Mouse (Mus musculus) CD4-positive, CD25-positive, alpha-beta regulatory T cell, adult 2 months (primary cell): ENCODE results near the gene Calb2.

Experiments used
- DNase-seq: peaks from one replicate; pipeline ENCODE4 v3.0.0-alpha.2; 2012; ENCODE audit warnings: low read depth, low spot score

Gene Calb2

DNA sequence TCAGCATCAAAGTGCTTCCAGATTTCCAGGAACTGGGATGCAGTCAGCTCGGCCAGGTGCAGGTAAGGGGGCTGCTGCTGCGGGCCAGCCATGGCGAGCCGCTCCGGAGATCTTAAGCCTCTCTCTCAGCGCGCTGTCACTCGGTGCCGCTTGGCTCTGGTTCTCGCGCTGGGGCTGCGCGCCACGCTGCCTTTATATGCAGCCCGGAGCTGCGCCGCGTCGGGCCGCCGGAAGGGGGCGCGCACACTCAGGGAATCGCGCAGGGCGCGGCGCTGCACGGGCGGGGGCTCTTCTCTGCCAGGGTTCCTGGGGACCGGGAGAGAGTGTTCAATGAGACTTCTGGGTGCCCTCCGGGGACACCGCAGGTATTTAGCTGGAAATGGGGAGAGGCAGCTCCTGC, at the start of gene Calb2:
Gene Calb2, minus strand, starts transcription at position 165 of the 400 bp plus-strand sequence.
- DNase-seq = peak; percentile 12

DNA sequence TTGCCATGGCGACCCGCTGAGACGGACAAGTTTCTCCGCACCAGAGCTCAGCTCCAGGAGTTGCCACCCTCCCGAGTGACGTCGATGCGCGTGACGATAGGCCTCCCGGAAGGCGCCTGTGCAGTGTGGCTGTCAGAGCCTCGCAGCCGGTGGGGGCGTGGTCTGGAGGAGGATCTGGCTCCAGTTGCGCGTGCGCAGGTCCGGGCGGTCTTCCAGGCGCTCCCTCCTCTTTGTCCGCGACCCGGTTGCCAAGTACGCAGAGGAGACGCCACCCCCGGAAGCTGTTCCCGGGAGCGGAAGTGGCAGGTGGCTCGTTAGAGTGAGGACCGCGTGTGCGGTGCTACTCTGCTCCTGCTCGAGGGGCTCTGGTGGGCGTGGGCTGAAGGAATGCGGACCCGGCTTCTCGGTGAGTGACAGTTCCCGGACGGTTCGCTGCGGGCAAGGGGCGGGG, 49.7 kb upstream of the Calb2 start:
- peak; percentile 100 for DNase-seq

DNA sequence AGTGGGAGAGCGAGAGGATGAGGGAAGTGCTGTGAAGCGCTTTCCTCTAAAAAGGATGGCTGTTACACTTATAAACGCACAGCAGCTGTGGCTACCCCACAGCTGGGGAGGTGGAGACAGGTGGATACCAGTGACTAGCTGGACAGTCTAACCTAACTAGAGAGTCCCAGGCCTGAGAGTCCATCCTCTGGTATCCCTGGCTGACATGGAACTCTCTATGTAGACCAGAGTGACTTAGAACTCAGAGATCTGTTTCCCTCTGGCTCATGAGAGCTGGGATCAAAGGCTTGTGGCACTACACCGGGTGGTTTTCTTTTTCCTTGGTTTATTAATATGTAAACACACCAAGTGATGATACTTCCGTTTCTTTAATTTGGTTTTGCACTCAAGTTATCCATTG, 49.2 kb upstream of the Calb2 start:
- no peak for DNase-seq

DNA sequence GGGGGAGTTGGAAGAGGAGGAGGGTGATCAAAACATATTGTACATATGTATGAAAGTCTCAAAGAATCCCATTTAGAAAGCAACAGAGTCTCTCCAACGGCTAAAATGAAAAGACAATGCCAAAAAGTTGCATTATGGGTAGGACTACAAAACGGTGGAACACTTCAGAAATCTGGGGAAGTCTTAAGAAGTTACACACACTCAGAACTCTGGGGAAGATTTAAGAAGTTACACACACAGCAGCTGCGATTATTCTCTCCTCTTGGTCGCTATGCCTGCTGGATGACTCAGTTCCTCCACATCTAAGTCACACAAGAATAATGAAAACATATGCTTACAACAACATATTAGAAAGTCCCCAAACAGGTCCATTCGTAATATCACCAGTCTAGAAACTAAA, 48.2 kb upstream of the Calb2 start:
- DNase-seq = peak; percentile 11

DNA sequence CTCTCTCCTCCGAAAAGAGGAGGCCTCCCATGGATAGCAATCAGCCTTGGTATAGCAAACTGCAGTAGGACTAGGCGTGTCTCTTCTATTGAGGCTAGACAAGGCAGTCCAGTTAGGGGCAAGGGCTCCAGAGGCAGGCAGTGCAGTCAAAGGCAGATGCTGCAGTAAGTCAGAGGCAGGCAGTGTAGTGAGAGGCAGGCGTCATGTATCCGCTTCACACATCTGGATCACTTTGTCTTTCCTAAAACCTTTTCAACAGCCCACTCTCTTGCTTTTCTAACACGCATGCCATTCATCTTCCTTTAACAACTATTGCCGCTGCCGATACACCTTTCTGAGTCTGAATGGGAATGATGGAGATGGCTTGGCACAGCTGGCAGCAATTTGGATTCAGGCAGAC, 47.4 kb upstream of the Calb2 start, which contains the start of gene Cmtr2:
Gene Cmtr2, plus strand, starts transcription at position 301 of the 400 bp plus-strand sequence.
- DNase-seq = no peak

DNA sequence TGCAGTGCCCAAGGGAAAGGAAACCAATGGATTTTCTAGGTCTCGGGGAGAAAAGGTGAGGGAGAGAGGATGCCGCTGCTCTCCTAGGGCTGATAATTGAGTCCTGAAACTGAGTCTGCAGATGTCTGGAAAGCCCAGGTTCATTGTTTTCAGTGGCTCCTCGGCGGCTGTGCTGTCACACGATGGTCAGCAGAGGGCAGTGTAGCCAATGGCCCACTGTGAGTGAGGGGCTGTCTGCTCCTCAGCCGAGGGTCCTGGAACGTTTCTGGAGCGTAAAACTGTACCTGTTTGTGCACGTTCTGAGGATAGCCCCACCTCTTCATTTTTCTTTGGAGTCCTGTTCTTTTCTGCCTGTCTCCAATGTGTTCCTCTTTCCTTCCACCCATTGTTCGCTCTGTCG, 33.8 kb upstream of the Calb2 start:
- no peak for DNase-seq

DNA sequence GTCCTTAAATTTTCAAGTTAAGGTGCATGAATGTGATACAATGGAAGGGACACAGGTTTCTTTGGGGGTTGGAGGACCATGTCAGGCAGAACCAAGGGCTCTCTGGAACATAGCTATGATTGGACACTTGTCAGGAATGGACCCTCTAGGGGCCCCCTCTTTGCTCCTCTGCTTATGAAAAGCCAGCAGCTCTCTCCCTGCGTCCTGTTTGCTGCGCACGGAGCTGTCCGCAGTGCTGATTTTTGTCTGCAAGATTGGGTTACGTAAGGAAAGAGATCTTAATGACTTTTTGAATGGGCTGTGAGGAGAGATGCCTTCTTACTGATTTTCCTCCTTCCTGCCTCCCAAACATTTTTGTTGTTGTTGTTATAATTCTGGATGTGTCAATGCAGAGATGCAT, 28.7 kb upstream of the Calb2 start:
- DNase-seq = no peak

DNA sequence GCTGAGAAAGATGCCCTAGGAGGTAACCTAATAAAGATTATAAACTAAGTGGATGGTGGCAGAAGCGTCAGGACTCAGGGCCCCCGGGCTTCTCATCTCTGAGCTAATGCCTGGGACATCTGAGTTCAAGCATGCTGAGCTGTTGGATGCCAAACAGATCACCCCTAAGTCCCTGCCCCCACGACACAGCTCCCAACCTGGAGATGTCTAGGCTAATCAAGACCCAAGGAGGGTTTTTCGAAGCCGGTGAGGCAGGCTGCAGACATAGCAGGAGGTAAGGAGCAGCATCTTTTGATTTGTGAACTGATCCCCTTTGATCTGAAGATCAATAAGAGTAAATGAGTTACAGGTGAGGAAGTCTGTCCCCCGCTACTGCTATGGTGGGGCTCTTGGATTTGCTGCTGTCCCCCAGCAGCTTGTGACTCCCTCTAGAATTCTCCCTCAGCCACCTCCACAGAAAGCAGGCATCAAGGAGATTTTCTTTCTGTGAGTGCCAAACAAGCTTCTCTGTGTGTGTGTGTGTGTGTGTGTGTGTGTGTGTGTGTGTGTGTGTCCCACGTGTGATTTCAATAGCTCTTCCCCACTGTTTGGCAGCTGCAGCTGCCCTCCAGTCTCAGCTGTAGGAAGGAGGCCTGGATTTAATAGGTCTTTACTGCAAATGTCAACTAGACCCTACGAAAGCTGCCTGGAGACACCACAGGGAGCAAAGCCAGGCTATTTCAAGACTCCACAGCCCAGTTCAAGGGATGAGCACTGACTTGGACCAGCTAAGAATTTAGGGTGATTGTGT, 21.1 kb upstream of the Calb2 start:
- DNase-seq = no peak

DNA sequence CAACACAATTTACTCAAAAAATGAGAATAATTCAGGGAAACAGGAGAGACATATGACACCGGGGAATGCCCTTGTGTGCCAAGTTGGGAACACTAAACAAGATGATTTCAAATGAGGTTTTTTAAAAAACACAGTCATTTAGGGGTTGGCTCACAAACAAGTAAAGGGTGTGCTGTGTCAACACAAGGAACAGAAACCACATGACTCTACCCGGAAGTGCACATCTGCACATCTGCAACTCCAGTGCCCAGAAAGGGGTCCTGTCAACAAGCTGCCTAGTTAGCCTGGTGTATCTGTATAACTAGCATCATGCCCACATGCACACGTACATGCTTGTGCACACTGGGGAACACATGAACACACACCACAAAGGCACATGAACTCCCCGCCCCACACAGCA, 17.5 kb upstream of the Calb2 start:
- DNase-seq = no peak

DNA sequence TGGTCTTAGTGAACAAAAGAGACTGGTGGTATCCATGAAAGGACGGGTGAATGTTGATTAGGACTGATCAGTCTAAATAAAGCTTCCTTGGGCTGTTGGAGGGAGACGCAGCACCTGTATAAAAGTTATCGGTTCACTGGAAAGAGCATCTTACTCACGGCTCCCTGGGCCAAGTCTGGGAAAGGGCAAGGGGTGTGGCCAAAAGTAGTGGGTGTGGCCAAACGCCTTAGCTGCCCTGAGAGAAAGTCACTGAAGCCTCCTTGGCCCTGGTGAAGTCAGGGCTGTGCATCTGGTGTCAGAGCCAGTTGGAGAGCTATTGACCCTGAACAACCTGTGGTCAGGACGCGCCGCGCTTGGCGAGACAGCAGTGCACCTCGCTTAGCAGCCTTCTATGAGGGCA, 15.7 kb upstream of the Calb2 start:
- no peak for DNase-seq

DNA sequence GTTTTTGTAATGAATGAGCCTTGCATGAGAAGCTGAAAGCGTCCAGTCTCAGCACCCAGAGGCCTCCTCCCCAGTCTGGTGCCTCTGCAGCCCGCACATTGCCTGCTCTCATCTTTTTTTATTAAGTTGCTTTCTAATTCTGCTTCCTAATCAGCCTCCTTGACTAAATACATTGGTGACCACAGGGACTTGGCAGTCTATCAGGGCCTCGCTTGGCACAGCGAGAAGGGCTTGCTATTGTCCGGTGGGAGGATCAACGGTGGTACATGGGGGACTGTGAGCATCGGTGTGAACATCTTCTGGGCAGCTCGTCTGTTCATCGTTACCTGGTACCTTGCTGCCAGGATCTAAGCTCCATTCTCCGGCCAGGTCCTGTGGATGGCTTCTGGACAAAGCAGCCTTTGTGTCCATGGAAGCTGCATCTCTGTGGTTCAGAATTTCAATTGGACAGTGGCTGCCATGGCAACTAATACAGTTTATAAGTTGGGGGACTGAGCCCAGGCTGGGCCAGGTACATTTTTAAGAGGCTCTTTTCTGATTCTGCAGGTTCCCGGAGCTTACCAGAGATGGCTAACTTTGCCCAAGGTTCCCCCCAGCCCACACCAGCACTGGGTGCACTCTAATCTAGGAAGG, 14.8 kb upstream of the Calb2 start:
- DNase-seq = no peak

DNA sequence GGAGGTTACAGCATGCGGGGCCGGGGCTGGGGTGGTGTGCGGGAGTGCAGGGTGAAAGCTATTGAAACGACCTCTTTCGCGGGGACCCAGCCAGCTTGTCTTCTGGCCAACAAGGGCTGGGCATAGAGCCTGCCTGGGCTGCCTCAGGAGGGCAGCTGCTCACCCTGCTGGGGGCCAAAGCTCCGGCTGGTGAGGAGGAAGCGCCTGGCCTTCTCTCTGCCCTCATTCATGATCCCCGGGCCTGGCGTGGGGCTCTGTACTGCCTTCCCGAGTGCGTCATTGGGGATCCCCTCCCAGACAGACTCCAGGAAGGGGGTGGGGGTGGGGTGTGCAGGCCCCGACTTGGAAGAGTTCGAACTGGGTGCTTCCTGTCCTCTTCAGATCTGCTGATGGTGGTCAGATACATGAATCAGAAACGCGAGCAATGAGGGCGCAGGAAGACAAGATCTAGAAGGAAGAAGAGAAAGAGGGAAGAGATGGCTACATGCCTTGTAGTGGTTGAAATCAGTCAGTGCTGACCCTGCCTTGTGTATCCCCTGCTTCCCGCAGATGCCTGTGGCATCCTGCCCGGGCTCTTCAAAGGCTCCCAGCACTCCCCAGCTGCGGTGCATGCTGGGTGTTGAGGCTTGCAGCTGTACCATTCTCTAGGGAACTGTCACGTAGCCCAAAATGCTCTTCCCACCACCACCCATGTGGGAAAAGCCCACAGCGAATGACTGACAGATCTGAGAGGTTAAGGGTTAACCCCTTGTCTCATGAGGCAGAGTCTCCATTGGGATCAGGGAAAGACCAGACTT, 9.5 kb upstream of the Calb2 start:
- no peak for DNase-seq

DNA sequence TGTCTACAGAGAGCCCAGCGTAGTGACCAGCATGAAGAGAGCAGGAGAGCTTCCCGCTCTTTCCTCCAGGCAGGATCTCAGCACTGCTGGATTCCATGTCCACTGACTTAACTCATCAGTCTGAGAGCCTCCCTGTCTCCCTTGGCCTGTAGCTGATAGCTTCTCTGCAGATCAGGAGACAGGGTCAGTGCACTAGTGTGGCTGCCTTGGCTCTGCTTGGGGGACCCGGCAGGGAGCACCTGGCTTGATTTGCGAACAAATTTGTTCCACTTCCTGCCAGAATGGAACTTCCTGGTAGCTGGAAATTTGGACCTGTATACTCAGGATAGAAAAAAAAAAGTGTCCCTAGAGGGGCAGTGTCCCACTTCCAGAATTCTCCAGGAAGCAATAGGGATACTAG, 6.8 kb upstream of the Calb2 start:
- DNase-seq = no peak

DNA sequence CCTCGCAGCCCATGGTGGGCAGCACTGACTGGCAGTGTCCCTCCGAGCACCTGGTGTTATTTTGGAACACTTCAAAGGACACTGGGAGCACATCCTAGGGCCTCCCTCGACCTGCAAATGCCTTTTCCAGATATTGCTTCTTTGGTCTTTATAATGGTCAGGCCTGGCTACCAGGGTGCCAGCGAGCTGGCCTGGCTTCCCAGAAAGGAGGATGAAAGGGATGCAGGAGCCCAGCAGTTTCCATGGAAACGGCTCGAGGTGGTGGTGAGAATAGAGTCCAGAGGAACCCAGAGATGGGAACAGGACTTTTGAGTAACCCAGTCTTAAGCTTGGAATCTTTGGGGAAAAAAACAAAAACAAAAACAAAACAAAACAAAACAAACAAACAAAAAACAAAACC, 4.2 kb upstream of the Calb2 start:
- DNase-seq = no peak

DNA sequence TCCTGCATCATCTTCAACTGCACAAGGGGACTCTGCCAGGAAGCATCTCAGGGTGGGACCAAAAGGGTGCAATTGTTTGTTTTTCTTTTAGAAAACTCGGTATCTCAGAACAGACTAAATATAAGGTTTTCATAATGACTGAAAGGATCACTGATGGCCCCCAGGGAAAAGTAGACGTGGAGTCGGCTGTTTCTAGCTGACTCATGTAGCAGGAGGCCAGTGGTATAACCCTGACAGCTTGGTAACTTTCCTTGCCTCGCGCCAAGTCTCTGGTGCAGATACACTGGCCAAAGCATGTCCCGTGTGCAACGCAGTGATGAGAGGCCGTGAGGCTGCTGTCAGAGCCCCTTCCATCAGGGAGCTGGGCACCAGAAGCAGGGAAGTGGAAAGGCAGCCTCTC, 1.7 kb downstream of the Calb2 start:
- no peak for DNase-seq

DNA sequence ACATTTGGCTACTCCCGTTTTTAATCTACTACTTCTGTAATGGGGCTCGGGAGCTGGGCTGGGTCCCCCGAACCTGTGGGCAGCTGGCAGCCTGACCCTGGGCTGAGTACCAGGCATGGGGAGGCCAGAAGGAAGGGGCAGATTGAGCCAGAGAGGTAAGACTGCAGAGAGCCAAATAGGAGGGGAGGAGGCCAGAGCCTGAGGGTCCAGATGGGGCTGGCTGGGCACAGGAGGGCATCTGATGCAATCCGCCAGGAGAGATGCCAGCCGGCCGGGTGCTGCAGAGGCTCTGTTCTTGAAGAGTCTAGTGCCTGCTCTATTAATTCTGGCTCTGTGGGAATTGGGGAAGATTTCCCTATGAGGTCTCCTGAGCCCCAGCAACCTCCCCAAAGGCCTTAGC, 6.0 kb downstream of the Calb2 start:
- no peak for DNase-seq

DNA sequence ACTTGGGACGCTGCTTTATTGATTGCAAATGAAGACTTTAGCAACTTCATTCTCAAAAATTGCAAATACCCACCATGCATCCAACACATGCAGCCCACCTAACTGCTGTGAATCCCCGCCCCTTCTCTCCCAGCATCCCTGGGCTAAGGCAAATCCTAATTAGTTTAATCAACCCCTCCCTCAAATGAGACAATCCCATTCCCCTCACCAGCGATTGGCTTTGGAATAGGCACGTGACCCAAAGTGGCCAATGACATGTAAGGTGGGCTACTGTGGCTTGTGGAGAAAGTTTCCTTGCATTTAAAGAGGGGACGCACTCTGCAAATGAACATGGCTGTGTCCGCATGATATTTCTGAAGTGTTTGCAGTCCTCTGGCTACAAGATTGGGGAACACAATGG, 15.1 kb downstream of the Calb2 start:
- DNase-seq = no peak

DNA sequence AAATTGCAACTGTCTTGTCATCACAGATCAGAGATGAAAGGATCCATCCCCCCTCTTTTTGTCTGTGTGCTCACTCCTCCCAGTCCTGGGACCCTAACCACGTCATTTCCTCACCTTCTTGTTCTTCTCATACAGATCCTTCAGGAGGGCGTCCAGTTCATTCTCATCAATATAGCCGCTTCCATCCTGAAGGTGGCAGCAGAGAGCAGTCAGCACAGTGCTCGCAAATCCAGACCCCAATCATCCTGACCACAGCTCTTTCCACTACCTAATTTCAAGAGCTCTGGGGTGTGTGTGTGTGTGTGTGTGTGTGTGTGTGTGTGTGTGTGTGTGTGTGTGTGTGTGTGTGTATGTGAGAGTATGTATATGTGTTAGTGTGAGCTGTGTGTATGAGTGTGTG, 22.5 kb downstream of the Calb2 start:
- peak; percentile 65 for DNase-seq

DNA sequence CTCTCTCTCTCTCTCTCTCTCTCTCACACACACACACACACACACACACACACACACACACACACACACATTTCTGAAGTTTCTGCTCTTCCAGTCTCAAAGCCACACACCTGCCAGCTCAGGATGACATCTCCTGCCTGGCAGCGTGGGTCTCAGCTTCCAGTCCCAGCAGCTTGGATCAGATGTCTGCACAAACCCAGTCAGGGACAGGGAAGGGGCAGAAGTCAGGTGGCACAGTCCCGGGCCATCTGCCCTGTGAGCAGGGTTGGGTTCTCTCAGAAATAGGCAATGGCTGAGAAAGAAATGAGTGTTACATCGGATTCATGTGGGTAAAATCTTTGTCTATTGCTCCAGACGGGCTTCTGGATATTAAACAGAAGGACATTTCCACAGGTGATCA, 27.2 kb downstream of the Calb2 start:
- no peak for DNase-seq

DNA sequence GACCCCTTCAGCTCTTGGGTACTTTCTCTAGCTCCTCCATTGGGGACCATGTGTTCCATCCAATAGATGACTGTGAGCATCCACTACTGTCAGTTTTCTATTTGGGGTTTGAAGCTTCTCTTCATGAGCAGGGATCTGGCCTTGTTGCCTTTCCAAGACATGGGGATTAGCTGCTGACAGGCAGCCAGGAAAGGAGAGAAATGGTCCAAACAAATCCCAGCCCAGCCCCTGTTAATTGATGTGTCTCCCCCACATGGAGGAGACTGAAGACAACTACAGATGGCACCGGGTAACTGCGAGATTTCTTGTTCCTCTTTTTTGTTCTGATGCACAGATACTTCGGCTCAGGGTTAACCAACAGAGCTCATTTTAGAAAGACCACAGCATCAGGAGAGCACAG, 27.9 kb downstream of the Calb2 start:
- no peak for DNase-seq

DNA sequence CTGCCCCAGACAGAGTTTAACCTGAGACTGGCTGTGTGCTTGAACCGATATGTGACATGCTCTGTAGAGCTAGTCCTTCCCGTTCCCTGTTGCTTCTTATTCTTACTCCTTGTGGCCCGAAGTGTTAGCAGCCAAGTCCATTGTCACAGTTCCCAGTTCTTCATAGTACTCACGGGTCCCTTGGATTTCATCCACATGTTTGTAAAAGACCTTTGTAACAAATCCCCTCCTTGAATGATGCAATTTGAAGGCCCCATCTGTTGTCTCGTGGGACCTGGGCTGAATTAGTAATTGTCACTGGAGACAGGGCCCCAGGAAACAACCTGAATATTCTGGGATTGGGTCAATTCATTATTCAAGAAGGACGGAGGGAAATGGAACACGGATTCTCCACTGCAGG, 32.5 kb downstream of the Calb2 start:
- no peak for DNase-seq

DNA sequence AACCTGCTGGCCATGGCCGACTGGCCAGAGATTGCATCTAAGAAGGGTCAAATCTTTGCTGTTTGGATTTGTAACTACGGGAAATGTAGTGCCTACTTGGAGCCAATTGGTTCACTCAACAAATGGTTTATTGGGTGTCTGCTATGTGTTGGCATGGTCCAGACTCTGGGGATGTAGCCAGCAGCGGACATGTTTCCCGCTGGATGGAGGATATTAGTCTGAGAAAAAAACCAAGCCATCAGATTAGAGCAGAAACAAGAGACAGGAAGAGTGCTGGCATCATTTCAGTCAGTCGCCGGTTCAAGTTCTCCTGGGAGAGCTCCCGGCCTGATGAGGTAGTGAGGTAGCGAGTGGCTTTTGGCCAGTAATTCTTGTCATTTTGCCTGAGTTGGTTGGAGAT, 33.8 kb downstream of the Calb2 start:
- DNase-seq = no peak

DNA sequence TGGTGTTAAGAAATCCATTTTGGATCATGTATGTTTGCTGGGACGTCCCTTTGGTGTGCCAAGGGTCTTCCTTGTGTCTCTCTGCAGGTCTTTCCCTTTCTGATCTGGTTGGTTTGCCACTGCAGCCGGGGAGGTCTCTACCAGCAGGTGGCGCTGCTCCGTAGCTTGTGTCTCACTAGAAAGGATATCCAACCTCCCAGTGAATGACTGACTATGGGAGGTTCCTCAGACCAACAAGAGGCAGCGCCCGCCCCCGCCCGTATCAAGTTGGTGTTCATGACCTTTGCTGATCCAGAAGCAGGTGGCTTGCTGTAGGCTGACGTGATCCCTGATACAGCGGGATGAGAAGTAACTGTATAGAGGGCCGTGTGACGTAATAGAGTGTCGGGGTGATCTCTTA, 37.5 kb downstream of the Calb2 start:
- DNase-seq = peak; percentile 64
